In the genomic region with DNA sequence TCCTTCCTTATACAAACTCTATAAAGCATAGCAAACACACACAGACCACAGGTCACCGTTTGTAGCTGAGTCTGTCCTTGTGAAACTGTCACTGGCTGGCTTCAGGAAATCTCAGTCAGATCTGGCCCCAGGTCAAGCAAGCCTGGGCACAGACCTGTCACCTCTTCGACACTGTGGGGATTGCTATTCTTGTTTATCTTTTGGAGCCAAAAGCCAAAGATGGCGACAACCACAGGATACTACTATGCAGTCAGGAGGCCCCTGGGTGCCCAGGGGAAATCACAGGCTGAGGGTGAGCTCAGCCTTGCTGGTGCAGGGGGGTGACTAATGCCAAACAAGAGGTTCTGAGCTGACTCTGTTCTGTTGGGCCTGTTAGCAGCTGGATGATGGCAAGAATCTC, we compare ENCODE assay signal across 8 mouse cellular contexts. TPM values are rescaled to one million over a fixed set of nuclear protein-coding genes. Genes with fewer than 3 reads are reported as not detected.
A peak's percentile ranks its signal among the peaks of the same experiment; 100 is the strongest.
DNase-seq lines count a peak whose midpoint lies in the region; ATAC-seq lines count a peak whose summit lies in the region.

No protein-coding gene starts in this region.

- no peaks in the 10 kb centered on the region for H3K27me3 ChIP-seq in hindbrain, embryonic 10.5 days (ENCODE audit: insufficient read depth, poor library complexity, severe bottlenecking)
- no peaks in the 10 kb centered on the region for H3K27me3 ChIP-seq in hindbrain, embryonic 14.5 days (ENCODE audit: control insufficient read depth, insufficient read depth, low read length)

- WGBS in hindbrain, embryonic 10.5 days, result 48% methylated on average over 3 of the region's 3 CpGs
- 42% methylated on average over 3 of the region's 3 CpGs for WGBS in hindbrain, embryonic 14.5 days

- no peak overlapping the region for H3K9ac ChIP-seq in hindbrain, embryonic 14.5 days

- H3K4me1 ChIP-seq in hindbrain, embryonic 10.5 days (replicated peaks), result peaks cover 94% of the 10 kb centered on the region
- H3K4me1 ChIP-seq in hindbrain, embryonic 14.5 days (replicated peaks; ENCODE audit: control insufficient read depth, insufficient read depth, low read length), result peaks cover 73% of the 10 kb centered on the region

- H3K27ac ChIP-seq in hindbrain, embryonic 10.5 days, result peak overlapping the region; percentile 89; the same call in 1 of the 2 replicates
- H3K27ac ChIP-seq in hindbrain, embryonic 14.5 days, result no peak overlapping the region

- H3K4me3 ChIP-seq in hindbrain, embryonic 10.5 days, result no peak overlapping the region
- H3K4me3 ChIP-seq in hindbrain, embryonic 14.5 days (replicated peaks; ENCODE audit: low read length), result no peak overlapping the region

- no peak for DNase-seq in hindbrain, embryonic 10.5 days (ENCODE audit: low spot score)
- DNase-seq in hindbrain, embryonic 14.5 days (ENCODE audit: low spot score), result no peak
- DNase-seq in urinary bladder, postnatal 36 days (ENCODE audit: low spot score in 2 of 2), result peak; percentile 61 to 73
- no peak for DNase-seq in urinary bladder, adult 2 months (ENCODE audit: low spot score)
- DNase-seq in induced T-regulatory cell, adult 2 months (ENCODE audit: low read depth), result peak; percentile 64
- DNase-seq in right cerebral cortex, postnatal 25 days, result no peak
- no peak for DNase-seq in right cerebral cortex, postnatal 36 days (ENCODE audit: low spot score in 2 of 2)
- DNase-seq in retina, embryonic 14.5 days (ENCODE audit: low spot score), result no peak

- no peak for ATAC-seq in hindbrain, embryonic 14.5 days (ENCODE audit: low FRiP score)

- no peak overlapping the region for H3K4me2 ChIP-seq in hindbrain, embryonic 14.5 days (replicated peaks)

- no peaks in the 10 kb centered on the region for H3K9me3 ChIP-seq in hindbrain, embryonic 10.5 days
- H3K9me3 ChIP-seq in hindbrain, embryonic 14.5 days (ENCODE audit: control insufficient read depth, low read length), result no peaks in the 10 kb centered on the region

- peaks cover 10% of the 10 kb centered on the region for H3K36me3 ChIP-seq in hindbrain, embryonic 10.5 days
- H3K36me3 ChIP-seq in hindbrain, embryonic 14.5 days (replicated peaks; ENCODE audit: control insufficient read depth, insufficient read depth), result no peaks in the 10 kb centered on the region

RNA-seq across cellular contexts. Expression of gene Vav2, which starts 10.4 kb away (rescaled TPM):
- 13.6 and 16.9 TPM in 2 replicates for polyA plus RNA-seq in hindbrain, embryonic 10.5 days (2016; fragmentation: Nextera tagmentation; extraction: Ambion mirVana)
- 15.0 and 16.0 TPM in 2 replicates for polyA plus RNA-seq in hindbrain, embryonic 14.5 days (2014; fragmentation: Nextera tagmentation; extraction: Ambion mirVana)
- 24.7 and 25.8 TPM in 2 replicates for polyA plus RNA-seq in urinary bladder, adult 2 months (2012; rRNA removed)

RNA-seq across cellular contexts. Expression of gene Brd3os, which starts 25.7 kb away (rescaled TPM):
- 9.9 and 16.5 TPM in 2 replicates for polyA plus RNA-seq in hindbrain, embryonic 10.5 days (2016; fragmentation: Nextera tagmentation; extraction: Ambion mirVana)
- 43.8 and 45.9 TPM in 2 replicates for polyA plus RNA-seq in hindbrain, embryonic 14.5 days (2014; fragmentation: Nextera tagmentation; extraction: Ambion mirVana)
- 8.0 and 10.2 TPM in 2 replicates for polyA plus RNA-seq in urinary bladder, adult 2 months (2012; rRNA removed)

Comparison
In these comparisons a context has a peak if more than half of its experiments do, and no peak if none do; other contexts are left out.
1. DNase-seq: peak in urinary bladder, postnatal 36 days (2 of 2) and induced T-regulatory cell, adult 2 months (single experiment); none in hindbrain, embryonic 10.5 days (single experiment), hindbrain, embryonic 14.5 days (single experiment), urinary bladder, adult 2 months (single experiment), right cerebral cortex, postnatal 25 days (single experiment), right cerebral cortex, postnatal 36 days (0 of 2) and retina, embryonic 14.5 days (single experiment).